Mouse (Mus musculus) midbrain, embryonic 15.5 days (tissue): Measurements from ENCODE around the gene Macc1. TPM values are rescaled to one million over a fixed set of nuclear protein-coding genes. Genes with fewer than 3 reads are reported as not detected.

Experiments
- ATAC-seq: fragments of 200-750 bp; cut with Nextera tagmentation; replicated peaks from 2 replicates; pipeline ENCODE4 v1.8.0; 2017; ENCODE audit warnings: moderate TSS enrichment
- H3K27ac ChIP-seq: fragments of 300-500 bp; sonication (generic); 2 replicates; pipeline ENCODE4 v1.5.1; 2015; ENCODE audit warnings: mild to moderate bottlenecking, inconsistent platforms
- H3K27me3 ChIP-seq: fragments of 300-500 bp; sonication (generic); replicated peaks from 2 replicates; pipeline ENCODE4 v1.6.1; 2015; ENCODE audit warnings: inconsistent platforms
- H3K36me3 ChIP-seq: fragments of 300-500 bp; sonication (generic); replicated peaks from 2 replicates; pipeline ENCODE4 v1.6.1; 2015; ENCODE audit warnings: inconsistent platforms
- H3K4me1 ChIP-seq: fragments of 300-500 bp; sonication (generic); 2 replicates; pipeline ENCODE4 v1.6.1; 2015; ENCODE audit warnings: inconsistent platforms
- H3K4me2 ChIP-seq: fragments of 300-500 bp; sonication (generic); 2 replicates; pipeline ENCODE4 v1.6.1; 2015; ENCODE audit warnings: inconsistent platforms, mild to moderate bottlenecking, moderate library complexity
- H3K4me3 ChIP-seq: fragments of 300-500 bp; sonication (generic); 2 replicates; pipeline ENCODE4 v1.5.1; 2015; ENCODE audit warnings: mild to moderate bottlenecking, inconsistent platforms
- H3K9ac ChIP-seq: fragments of 300-500 bp; sonication (generic); 2 replicates; pipeline ENCODE4 v1.6.1; 2015; ENCODE audit warnings: mild to moderate bottlenecking, inconsistent platforms
- H3K9me3 ChIP-seq: fragments of 300-500 bp; sonication (generic); 2 replicates; pipeline ENCODE4 v1.6.1; 2016; ENCODE audit warnings: inconsistent platforms
- WGBS: fragments of 180-500 bp; shearing (Covaris S2); methylation state at CpG from one replicate; pipeline ENCODE4 v1.1.7; 2015; ENCODE audit warnings: mixed read lengths; 5-methylcytosine and 5-hydroxymethylcytosine counted together
- polyA plus RNA-seq: library from polyadenylated mRNA; unstranded; fragments of >200 nt; fragmentation: Nextera tagmentation; extraction: Ambion mirVana; gene quantifications from 2 replicates; pipeline ENCODE4 v1.2.1, GENCODE M21; 2015

Macc1 gene
- polyA plus RNA-seq, 1 experiment from 2014 or later = 0.04 TPM

GRCm38 (mm10) chr12:119398046-119398659, 84.1 kb downstream of the Macc1 start:
- 88% methylated on average over 2 of the region's 2 CpGs for WGBS

GRCm38 (mm10) chr12:119402273-119402672, 88.2 kb downstream of the Macc1 start:
- H3K27ac ChIP-seq = no peak overlapping the region
- no peak overlapping the region for H3K4me3 ChIP-seq
- no peaks in the 10 kb centered on the region for H3K4me1 ChIP-seq
- ATAC-seq = no peak
- no peak overlapping the region for H3K4me2 ChIP-seq
- H3K36me3 ChIP-seq = no peaks in the 10 kb centered on the region
- no peaks in the 10 kb centered on the region for H3K27me3 ChIP-seq
- no peaks in the 10 kb centered on the region for H3K9me3 ChIP-seq
- H3K9ac ChIP-seq = no peak overlapping the region
- WGBS = 89% methylated on average over 1 of the region's 1 CpGs

More at GRCm38 (mm10) chr12:119398046-119398659, 84.1 kb downstream of the Macc1 start:
- H3K27ac ChIP-seq = no peak overlapping the region
- ATAC-seq = no peak
- no peaks in the 10 kb centered on the region for H3K9me3 ChIP-seq
- H3K27me3 ChIP-seq = no peaks in the 10 kb centered on the region
- H3K4me2 ChIP-seq = no peak overlapping the region
- no peak overlapping the region for H3K4me3 ChIP-seq
- H3K4me1 ChIP-seq = no peaks in the 10 kb centered on the region
- H3K36me3 ChIP-seq = no peaks in the 10 kb centered on the region
- no peak overlapping the region for H3K9ac ChIP-seq

GRCm38 (mm10) chr12:119402796-119403195, 88.7 kb downstream of the Macc1 start:
- no peaks in the 10 kb centered on the region for H3K27me3 ChIP-seq
- WGBS = 57% methylated on average over 3 of the region's 3 CpGs

GRCm38 (mm10) chr12:119404810-119405209, 90.7 kb downstream of the Macc1 start:
- ATAC-seq = no peak
- 74% methylated on average over 1 of the region's 1 CpGs for WGBS

More at GRCm38 (mm10) chr12:119402796-119403195, 88.7 kb downstream of the Macc1 start:
- Histone ChIP-seq H3K9ac (no peak overlapping the region), H3K4me2 (no peak overlapping the region), H3K27ac (no peak overlapping the region), H3K4me3 (no peak overlapping the region), H3K36me3 (no peaks in the 10 kb centered on the region), H3K9me3 (no peaks in the 10 kb centered on the region), H3K4me1 (no peaks in the 10 kb centered on the region)
- ATAC-seq = no peak

GRCm38 (mm10) chr12:119410522-119410921, 96.5 kb downstream of the Macc1 start:
- H3K9ac ChIP-seq = no peak overlapping the region

More at GRCm38 (mm10) chr12:119404810-119405209, 90.7 kb downstream of the Macc1 start:
- no peak overlapping the region for H3K4me2 ChIP-seq
- H3K27me3 ChIP-seq = no peaks in the 10 kb centered on the region
- no peaks in the 10 kb centered on the region for H3K4me1 ChIP-seq
- no peaks in the 10 kb centered on the region for H3K9me3 ChIP-seq
- H3K9ac ChIP-seq = no peak overlapping the region
- H3K4me3 ChIP-seq = no peak overlapping the region
- no peak overlapping the region for H3K27ac ChIP-seq
- H3K36me3 ChIP-seq = no peaks in the 10 kb centered on the region

GRCm38 (mm10) chr12:119410956-119411355, 96.9 kb downstream of the Macc1 start:
- Histone ChIP-seq H3K4me3 (no peak overlapping the region), H3K4me1 (no peaks in the 10 kb centered on the region), H3K27ac (no peak overlapping the region), H3K9me3 (no peaks in the 10 kb centered on the region), H3K4me2 (no peak overlapping the region), H3K27me3 (no peaks in the 10 kb centered on the region), H3K9ac (no peak overlapping the region), H3K36me3 (no peaks in the 10 kb centered on the region)
- WGBS = 87% methylated on average over 2 of the region's 2 CpGs
- no peak for ATAC-seq

More at GRCm38 (mm10) chr12:119410522-119410921, 96.5 kb downstream of the Macc1 start:
- Histone ChIP-seq H3K4me2 (no peak overlapping the region), H3K4me3 (no peak overlapping the region), H3K27ac (no peak overlapping the region), H3K9me3 (no peaks in the 10 kb centered on the region), H3K4me1 (no peaks in the 10 kb centered on the region), H3K27me3 (no peaks in the 10 kb centered on the region), H3K36me3 (no peaks in the 10 kb centered on the region)
- no peak for ATAC-seq

- WGBS = 94% methylated on average over 2 of the region's 2 CpGs
Measured at GRCm38 (mm10) chr12:119411982-119412381, 97.9 kb downstream of the Macc1 start.

GRCm38 (mm10) chr12:119415900-119416299, 101.8 kb downstream of the Macc1 start:
- WGBS = 87% methylated on average over 2 of the region's 2 CpGs
- H3K27me3 ChIP-seq = no peaks in the 10 kb centered on the region
- no peak overlapping the region for H3K9ac ChIP-seq
- no peak overlapping the region for H3K27ac ChIP-seq
- no peak overlapping the region for H3K4me2 ChIP-seq
- no peaks in the 10 kb centered on the region for H3K36me3 ChIP-seq
- H3K9me3 ChIP-seq = no peaks in the 10 kb centered on the region
- no peaks in the 10 kb centered on the region for H3K4me1 ChIP-seq
- no peak for ATAC-seq
- no peak overlapping the region for H3K4me3 ChIP-seq

More at GRCm38 (mm10) chr12:119411982-119412381, 97.9 kb downstream of the Macc1 start:
- no peaks in the 10 kb centered on the region for H3K27me3 ChIP-seq
- H3K9me3 ChIP-seq = no peaks in the 10 kb centered on the region
- no peak overlapping the region for H3K27ac ChIP-seq
- H3K4me3 ChIP-seq = no peak overlapping the region
- ATAC-seq = no peak
- no peak overlapping the region for H3K9ac ChIP-seq
- H3K36me3 ChIP-seq = no peaks in the 10 kb centered on the region
- no peaks in the 10 kb centered on the region for H3K4me1 ChIP-seq
- no peak overlapping the region for H3K4me2 ChIP-seq

- no peak for ATAC-seq
- H3K36me3 ChIP-seq = no peaks in the 10 kb centered on the region
Measured at GRCm38 (mm10) chr12:119425749-119426148, 111.7 kb downstream of the Macc1 start.

GRCm38 (mm10) chr12:119426182-119426886, 112.3 kb downstream of the Macc1 start:
- H3K36me3 ChIP-seq = no peaks in the 10 kb centered on the region
- no peak overlapping the region for H3K4me2 ChIP-seq
- WGBS = 98% methylated on average over 2 of the region's 2 CpGs
- no peaks in the 10 kb centered on the region for H3K27me3 ChIP-seq
- H3K4me3 ChIP-seq = no peak overlapping the region
- no peaks in the 10 kb centered on the region for H3K9me3 ChIP-seq
- peak; percentile 39; the same call in 1 of the 2 replicates for ATAC-seq
- H3K4me1 ChIP-seq = no peaks in the 10 kb centered on the region
- H3K27ac ChIP-seq = no peak overlapping the region
- no peak overlapping the region for H3K9ac ChIP-seq

More at GRCm38 (mm10) chr12:119425749-119426148, 111.7 kb downstream of the Macc1 start:
- Histone ChIP-seq H3K27me3 (no peaks in the 10 kb centered on the region), H3K27ac (no peak overlapping the region), H3K4me2 (no peak overlapping the region), H3K4me3 (no peak overlapping the region), H3K4me1 (no peaks in the 10 kb centered on the region), H3K9ac (no peak overlapping the region), H3K9me3 (no peaks in the 10 kb centered on the region)
- 86% methylated on average over 2 of the region's 2 CpGs for WGBS

GRCm38 (mm10) chr12:119426887-119427204, 112.8 kb downstream of the Macc1 start:
- no peak overlapping the region for H3K4me3 ChIP-seq
- H3K36me3 ChIP-seq = no peaks in the 10 kb centered on the region
- no peaks in the 10 kb centered on the region for H3K4me1 ChIP-seq
- peak; percentile 94 for ATAC-seq
- H3K9ac ChIP-seq = no peak overlapping the region
- H3K4me2 ChIP-seq = no peak overlapping the region
- whole genome bisulfite sequencing = 54% methylated on average over 1 of the region's 1 CpGs
- no peaks in the 10 kb centered on the region for H3K9me3 ChIP-seq
- H3K27me3 ChIP-seq = no peaks in the 10 kb centered on the region
- H3K27ac ChIP-seq = no peak overlapping the region

- H3K4me1 ChIP-seq = no peaks in the 10 kb centered on the region
- H3K27ac ChIP-seq = no peak overlapping the region
- no peaks in the 10 kb centered on the region for H3K36me3 ChIP-seq
- no peak for ATAC-seq
- no peak overlapping the region for H3K4me2 ChIP-seq
- no peaks in the 10 kb centered on the region for H3K27me3 ChIP-seq
- H3K9ac ChIP-seq = no peak overlapping the region
- 79% methylated on average over 2 of the region's 2 CpGs for WGBS
- no peaks in the 10 kb centered on the region for H3K9me3 ChIP-seq
- no peak overlapping the region for H3K4me3 ChIP-seq
Measured at GRCm38 (mm10) chr12:119440720-119441119, 126.7 kb downstream of the Macc1 start.

GRCm38 (mm10) chr12:119450116-119450515, 136.0 kb downstream of the Macc1 start:
- Histone ChIP-seq H3K36me3 (no peaks in the 10 kb centered on the region), H3K4me3 (no peak overlapping the region), H3K4me1 (no peaks in the 10 kb centered on the region), H3K9me3 (no peaks in the 10 kb centered on the region), H3K4me2 (no peak overlapping the region), H3K27ac (no peak overlapping the region), H3K27me3 (no peaks in the 10 kb centered on the region), H3K9ac (no peak overlapping the region)
- WGBS = 91% methylated on average over 2 of the region's 2 CpGs
- ATAC-seq = no peak
